Mouse (Mus musculus): Measurements from ENCODE around the gene Ephb6. TPM values are rescaled to one million over a fixed set of nuclear protein-coding genes. Genes with fewer than 3 reads are reported as not detected.
A peak's percentile ranks its signal among the peaks of the same experiment; 100 is the strongest.
"Not testable (repeated sequence)": the region's sequence is repeated elsewhere in the genome, so short reads cannot be mapped to it uniquely, and the experiment has no call there.

Gene Ephb6
- polyA plus RNA-seq (2015; fragmentation: Nextera tagmentation; extraction: Ambion mirVana): 5.2 and 8.5 TPM in 2 replicates

DNA sequence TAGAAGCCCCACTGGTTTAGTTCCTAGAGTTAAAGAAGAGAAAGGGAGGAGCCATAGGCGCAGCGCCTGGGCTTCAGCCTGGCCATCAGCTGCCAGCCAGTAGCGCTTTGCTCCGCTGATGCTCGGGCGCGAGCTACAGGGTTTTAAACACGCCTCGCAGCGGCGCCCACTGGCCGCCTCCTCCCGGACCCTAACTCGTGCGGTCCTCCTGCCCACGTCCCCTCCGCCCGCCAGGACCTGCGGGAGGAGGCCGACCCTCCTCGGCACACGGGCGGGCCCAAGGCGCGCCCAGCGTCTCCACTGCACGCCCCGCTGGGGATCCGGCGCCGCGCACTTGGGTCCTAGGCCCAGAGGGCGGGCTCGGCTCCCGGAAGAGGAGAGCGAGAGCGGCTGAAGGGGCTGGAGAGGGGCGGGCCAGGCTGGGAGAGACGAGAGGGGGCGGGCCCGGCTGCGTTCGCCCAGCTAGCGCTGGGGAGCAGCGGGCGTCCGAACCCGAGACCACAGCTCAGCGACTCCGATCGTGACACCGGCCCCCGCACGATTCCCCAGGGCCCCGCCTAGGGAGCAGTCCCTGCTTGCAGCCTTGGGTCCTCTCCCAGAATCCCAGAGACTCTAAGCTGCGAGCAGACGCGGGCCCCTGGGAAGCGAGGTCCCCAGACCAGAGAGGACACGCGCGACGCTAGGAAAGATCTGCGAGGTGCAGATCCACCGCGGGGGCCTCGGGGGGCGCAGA lies at the start of gene Ephb6:
TSS of gene Ephb6 (plus strand) at position 422 of the 733 bp plus-strand sequence.
- Histone ChIP-seq H3K4me1 (replicated peaks) (peaks cover 8% of the 10 kb centered on the region), H3K4me3 (peak within 1 kb of the TSS; percentile 85), H3K27ac (peak within 1 kb of the TSS; percentile 81), H3K4me2 (peak within 1 kb of the TSS; percentile 86), H3K36me3 (no peaks in the 10 kb centered on the region), H3K27me3 (peaks cover 22% of the 10 kb centered on the region), H3K9ac (peak within 1 kb of the TSS; percentile 77), H3K9me3 (replicated peaks) (no peaks in the 10 kb centered on the region)
- peak; percentile 93 for ATAC-seq (replicated peaks; ENCODE audit: insufficient number of reproducible peaks, insufficient read depth, low FRiP score, low read depth)
- under 1% methylated on average over 66 of the region's 68 CpGs for WGBS

DNA sequence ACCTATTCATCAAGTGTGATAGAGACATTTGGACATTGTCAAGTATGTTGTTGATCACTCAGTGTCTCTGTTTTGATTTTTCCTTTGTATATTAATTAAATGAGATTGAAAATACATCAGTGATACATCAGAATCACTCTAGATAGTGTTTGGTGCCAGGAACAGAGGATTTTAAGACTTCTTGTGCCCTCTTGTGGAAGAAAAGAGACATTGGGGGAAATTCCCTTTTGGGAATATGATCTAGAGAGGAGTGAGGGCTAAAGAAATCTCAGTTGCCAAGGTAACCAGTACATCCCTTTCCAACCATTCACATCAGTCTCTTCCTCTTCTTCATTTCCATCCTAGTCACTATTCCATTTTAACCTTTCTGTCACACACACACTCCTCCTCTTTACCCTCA lies 48.9 kb upstream of the Ephb6 start:
- Histone ChIP-seq H3K4me3 (no peak overlapping the region), H3K4me2 (no peak overlapping the region), H3K27ac (no peak overlapping the region), H3K36me3 (no peaks in the 10 kb centered on the region), H3K27me3 (no peaks in the 10 kb centered on the region), H3K4me1 (replicated peaks) (no peaks in the 10 kb centered on the region), H3K9ac (no peak overlapping the region), H3K9me3 (replicated peaks) (no peaks in the 10 kb centered on the region)
- no peak for ATAC-seq (replicated peaks; ENCODE audit: insufficient number of reproducible peaks, insufficient read depth, low FRiP score, low read depth)

GRCm38 (mm10) chr6:41557468-41557867 lies 47.8 kb upstream of the Ephb6 start:
- 61% methylated on average over 5 of the region's 5 CpGs for WGBS
- ATAC-seq (replicated peaks; ENCODE audit: insufficient number of reproducible peaks, insufficient read depth, low FRiP score, low read depth): no peak
- H3K27ac ChIP-seq: no peak overlapping the region

GRCm38 (mm10) chr6:41558271-41558670 lies 47.0 kb upstream of the Ephb6 start:
- Histone ChIP-seq H3K36me3 (no peaks in the 10 kb centered on the region), H3K9ac (no peak overlapping the region), H3K9me3 (replicated peaks) (no peaks in the 10 kb centered on the region), H3K4me3 (no peak overlapping the region), H3K27me3 (no peaks in the 10 kb centered on the region), H3K4me2 (no peak overlapping the region), H3K27ac (no peak overlapping the region), H3K4me1 (replicated peaks) (no peaks in the 10 kb centered on the region)
- no peak for ATAC-seq (replicated peaks; ENCODE audit: insufficient number of reproducible peaks, insufficient read depth, low FRiP score, low read depth)
- WGBS: 46% methylated on average over 2 of the region's 2 CpGs

More at GRCm38 (mm10) chr6:41557468-41557867, 47.8 kb upstream of the Ephb6 start:
- no peak overlapping the region for H3K4me3 ChIP-seq
- H3K4me2 ChIP-seq: no peak overlapping the region
- no peaks in the 10 kb centered on the region for H3K9me3 ChIP-seq (replicated peaks)
- no peaks in the 10 kb centered on the region for H3K36me3 ChIP-seq
- H3K4me1 ChIP-seq (replicated peaks): no peaks in the 10 kb centered on the region
- H3K27me3 ChIP-seq: no peaks in the 10 kb centered on the region
- no peak overlapping the region for H3K9ac ChIP-seq

GRCm38 (mm10) chr6:41559331-41559730 lies 46.0 kb upstream of the Ephb6 start:
- no peak overlapping the region for H3K4me2 ChIP-seq
- no peak overlapping the region for H3K27ac ChIP-seq

GRCm38 (mm10) chr6:41560273-41560672 lies 45.0 kb upstream of the Ephb6 start:
- no peaks in the 10 kb centered on the region for H3K36me3 ChIP-seq
- no peaks in the 10 kb centered on the region for H3K27me3 ChIP-seq
- no peak overlapping the region for H3K9ac ChIP-seq
- H3K4me1 ChIP-seq (replicated peaks): no peaks in the 10 kb centered on the region
- 73% methylated on average over 2 of the region's 2 CpGs for WGBS
- H3K4me3 ChIP-seq: no peak overlapping the region
- no peaks in the 10 kb centered on the region for H3K9me3 ChIP-seq (replicated peaks)
- no peak for ATAC-seq (replicated peaks; ENCODE audit: insufficient number of reproducible peaks, insufficient read depth, low FRiP score, low read depth)
- H3K27ac ChIP-seq: no peak overlapping the region
- no peak overlapping the region for H3K4me2 ChIP-seq

More at GRCm38 (mm10) chr6:41559331-41559730, 46.0 kb upstream of the Ephb6 start:
- H3K27me3 ChIP-seq: no peaks in the 10 kb centered on the region
- no peaks in the 10 kb centered on the region for H3K4me1 ChIP-seq (replicated peaks)
- no peak overlapping the region for H3K4me3 ChIP-seq
- no peaks in the 10 kb centered on the region for H3K36me3 ChIP-seq
- 65% methylated on average over 3 of the region's 3 CpGs for WGBS
- no peaks in the 10 kb centered on the region for H3K9me3 ChIP-seq (replicated peaks)
- ATAC-seq (replicated peaks; ENCODE audit: insufficient number of reproducible peaks, insufficient read depth, low FRiP score, low read depth): no peak
- H3K9ac ChIP-seq: no peak overlapping the region

DNA sequence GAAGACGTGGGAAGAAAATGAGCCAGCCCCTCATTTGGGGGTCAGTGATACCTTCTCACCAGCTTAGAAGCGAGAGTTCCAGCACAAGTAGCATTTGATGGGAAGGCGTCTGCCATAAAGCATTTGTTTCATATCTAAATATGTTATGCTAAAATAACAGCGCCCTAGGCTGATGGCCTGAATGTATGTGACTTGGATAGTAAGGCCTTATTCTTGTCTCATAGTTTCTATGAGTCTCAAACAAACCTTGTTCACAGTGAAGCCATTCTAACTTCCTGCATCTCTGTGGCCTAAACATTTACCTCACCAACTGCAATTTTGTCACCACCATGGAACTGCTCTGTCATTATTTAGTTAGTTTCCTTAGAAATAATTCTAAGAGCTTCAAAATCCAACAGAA lies 42.7 kb upstream of the Ephb6 start:
- ATAC-seq (replicated peaks; ENCODE audit: insufficient number of reproducible peaks, insufficient read depth, low FRiP score, low read depth): no peak
- Histone ChIP-seq H3K4me3 (peak overlapping the region; percentile 24; the same call in 1 of the 2 replicates), H3K4me1 (replicated peaks) (no peaks in the 10 kb centered on the region), H3K9me3 (replicated peaks) (no peaks in the 10 kb centered on the region), H3K4me2 (peak overlapping the region; percentile 37), H3K27ac (no peak overlapping the region), H3K27me3 (no peaks in the 10 kb centered on the region), H3K9ac (no peak overlapping the region), H3K36me3 (no peaks in the 10 kb centered on the region)
- 87% methylated on average over 4 of the region's 4 CpGs for WGBS

DNA sequence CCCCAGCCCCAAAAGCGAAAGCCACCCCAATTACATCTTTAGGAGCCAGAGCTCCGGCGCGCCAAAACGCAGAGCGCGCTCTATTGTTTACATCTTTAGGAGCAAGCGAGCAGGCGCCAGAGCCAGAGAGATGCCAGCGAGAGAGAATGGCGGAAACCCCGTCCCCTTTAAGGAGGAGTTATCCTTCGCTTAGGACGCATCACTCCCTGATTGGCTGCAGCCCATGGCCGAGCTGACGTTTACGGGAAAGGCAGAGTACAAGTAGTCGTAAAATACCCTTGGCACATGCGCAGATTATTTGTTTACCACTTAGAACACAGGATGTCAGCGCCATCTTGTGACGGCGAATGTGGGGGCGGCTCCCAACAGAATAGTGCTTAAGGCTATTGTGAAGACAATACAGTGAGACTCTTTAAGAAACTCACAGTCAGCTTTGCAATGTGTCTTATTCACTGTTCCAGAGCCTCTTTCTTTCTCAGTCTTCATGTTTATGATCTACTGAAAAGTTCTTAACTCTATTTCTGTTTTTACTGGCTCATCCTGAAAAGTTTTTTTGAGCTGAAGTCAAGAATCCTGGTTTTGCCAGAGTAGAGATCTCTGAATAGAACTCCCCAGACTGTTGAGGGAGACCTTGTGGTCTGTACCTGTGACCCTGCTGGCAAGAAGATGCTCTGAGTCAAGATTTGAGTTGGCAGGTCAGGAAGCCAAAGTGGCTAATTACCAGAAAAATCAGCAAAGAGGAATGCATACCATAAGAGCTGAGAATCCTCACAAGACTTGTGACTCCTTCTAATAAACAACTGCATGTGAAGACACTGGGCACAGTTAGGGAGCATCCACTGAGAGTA lies 42.0 kb upstream of the Ephb6 start:
- H3K4me2 ChIP-seq: peak overlapping the region; percentile 37
- H3K9ac ChIP-seq; ATAC-seq (replicated peaks; ENCODE audit: insufficient number of reproducible peaks, insufficient read depth, low FRiP score, low read depth); H3K9me3 ChIP-seq (replicated peaks); H3K36me3 ChIP-seq; H3K27ac ChIP-seq; H3K4me1 ChIP-seq (replicated peaks); H3K27me3 ChIP-seq: not testable (repeated sequence)
- peak overlapping the region; percentile 24; the same call in 1 of the 2 replicates for H3K4me3 ChIP-seq
- WGBS: 49% methylated on average over 5 of the region's 23 CpGs

DNA sequence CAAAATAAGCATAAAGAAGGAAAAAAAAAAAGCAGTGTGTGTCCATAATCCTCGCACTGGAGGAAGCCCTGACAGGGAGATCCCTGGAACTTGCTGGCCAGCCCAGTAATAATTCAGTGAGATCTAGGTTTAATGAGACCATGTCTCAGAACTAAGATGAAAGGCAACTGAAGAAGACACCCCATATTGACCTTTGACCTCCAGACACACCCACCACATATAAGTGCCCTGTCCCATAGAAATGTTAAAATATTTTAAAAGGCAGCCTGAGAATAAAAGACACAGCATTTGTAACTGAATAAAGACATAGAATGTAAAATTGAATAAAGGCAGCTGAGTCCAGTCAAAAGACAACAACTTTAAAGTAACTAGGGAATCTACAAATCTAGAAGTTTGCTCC lies 40.0 kb upstream of the Ephb6 start:
- Histone ChIP-seq H3K27ac (no peak overlapping the region), H3K4me3 (no peak overlapping the region), H3K4me2 (no peak overlapping the region), H3K36me3 (no peaks in the 10 kb centered on the region), H3K9ac (no peak overlapping the region), H3K9me3 (replicated peaks) (no peaks in the 10 kb centered on the region), H3K4me1 (replicated peaks) (no peaks in the 10 kb centered on the region), H3K27me3 (no peaks in the 10 kb centered on the region)
- no peak for ATAC-seq (replicated peaks; ENCODE audit: insufficient number of reproducible peaks, insufficient read depth, low FRiP score, low read depth)
- 79% methylated on average over 1 of the region's 1 CpGs for WGBS

- ATAC-seq (replicated peaks; ENCODE audit: insufficient number of reproducible peaks, insufficient read depth, low FRiP score, low read depth): no peak
- H3K27me3 ChIP-seq: no peaks in the 10 kb centered on the region
- no peaks in the 10 kb centered on the region for H3K4me1 ChIP-seq (replicated peaks)
- 82% methylated on average over 4 of the region's 4 CpGs for WGBS
- no peak overlapping the region for H3K9ac ChIP-seq
- H3K36me3 ChIP-seq: no peaks in the 10 kb centered on the region
- no peak overlapping the region for H3K27ac ChIP-seq
- H3K4me2 ChIP-seq: no peak overlapping the region
- H3K9me3 ChIP-seq (replicated peaks): no peaks in the 10 kb centered on the region
- no peak overlapping the region for H3K4me3 ChIP-seq
These were observed 38.3 kb upstream of the Ephb6 start for GRCm38 (mm10) chr6:41566965-41567364.

DNA sequence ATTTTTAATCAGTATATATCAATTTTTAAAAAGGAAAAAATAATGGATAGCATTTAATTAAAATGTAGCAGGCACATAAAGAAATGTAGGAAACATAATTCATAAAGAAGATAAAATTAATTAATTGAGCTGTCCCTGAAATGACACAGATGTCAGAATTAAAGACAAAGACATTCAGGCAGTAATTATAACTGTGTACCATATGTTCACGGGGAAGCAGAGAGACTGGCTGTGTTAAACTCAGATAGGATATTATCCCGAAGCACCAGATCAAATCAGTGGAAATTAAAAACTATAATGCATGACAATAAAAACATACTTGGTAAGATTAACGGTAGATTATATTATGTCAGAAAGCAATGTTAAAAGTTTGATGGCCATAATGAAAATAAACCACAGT lies 36.2 kb upstream of the Ephb6 start:
- Histone ChIP-seq H3K4me1 (replicated peaks) (no peaks in the 10 kb centered on the region), H3K9me3 (replicated peaks) (no peaks in the 10 kb centered on the region), H3K27me3 (no peaks in the 10 kb centered on the region), H3K27ac (no peak overlapping the region), H3K4me3 (no peak overlapping the region), H3K36me3 (no peaks in the 10 kb centered on the region), H3K9ac (no peak overlapping the region), H3K4me2 (no peak overlapping the region)
- WGBS: 73% methylated on average over 3 of the region's 3 CpGs
- no peak for ATAC-seq (replicated peaks; ENCODE audit: insufficient number of reproducible peaks, insufficient read depth, low FRiP score, low read depth)
